In the genomic region with DNA sequence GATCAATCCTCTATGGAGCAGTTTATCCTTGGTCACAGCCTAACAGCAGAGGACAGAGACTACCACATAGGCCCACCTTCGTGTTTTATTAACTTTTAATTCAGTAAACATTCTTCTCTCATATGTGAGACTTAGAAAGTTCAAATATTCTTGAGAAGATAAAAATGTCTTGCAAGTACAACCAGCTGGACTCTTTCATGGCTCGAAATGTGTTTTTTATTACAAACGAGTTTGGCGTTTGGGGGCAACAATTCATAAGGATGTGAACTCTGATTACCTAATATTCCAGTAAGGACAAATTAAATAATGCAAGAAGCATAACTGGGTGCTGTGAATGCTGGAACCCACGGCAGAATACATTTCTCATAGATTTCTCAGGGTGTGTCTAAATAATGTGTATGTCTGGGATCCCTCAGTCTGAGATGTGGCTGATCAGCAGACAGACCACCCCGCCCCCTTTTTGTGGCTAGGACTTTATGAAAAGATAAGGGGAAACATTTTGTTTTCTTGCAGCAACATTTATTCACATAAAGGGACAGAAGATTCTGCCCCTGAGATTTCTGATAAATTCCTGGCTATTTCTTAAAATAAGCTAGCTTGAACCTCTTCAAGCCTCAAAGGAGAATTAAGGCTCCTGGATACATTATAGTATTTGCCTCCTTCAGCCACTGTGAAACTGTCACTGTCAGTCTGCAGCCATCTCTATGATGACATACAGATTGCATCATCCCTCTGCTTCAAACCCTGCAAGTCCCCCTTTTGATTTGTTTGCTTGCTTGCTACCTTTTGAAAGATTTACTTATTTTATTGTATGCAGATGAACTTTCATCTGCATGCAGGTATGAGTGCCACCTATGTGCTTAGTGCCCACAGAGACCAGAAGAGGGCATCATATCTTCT, we compare ENCODE assay signal across 18 mouse cellular contexts.
A peak's percentile ranks its signal among the peaks of the same experiment; 100 is the strongest.
DNase-seq lines count a peak whose midpoint lies in the region; ATAC-seq and TF ChIP-seq lines count a peak whose summit lies in the region.
"Had no signal": no experiment of that assay in that cellular context is flagged by ENCODE, and none has a peak within 500 bp of the region (broad histone marks: within the 10 kb centered on the region; RNA-seq: fewer than 3 reads in every experiment).

No protein-coding gene starts in this region.

- H3K4me3 ChIP-seq in heart, embryonic 11.5 days (ENCODE audit: low read depth, low read length), result no peak overlapping the region
- no peak overlapping the region for H3K4me3 ChIP-seq in lung, postnatal 0 days (ENCODE audit: low read depth, low read length)
- no peak overlapping the region for H3K4me3 ChIP-seq in lung, adult 2 months (replicated peaks; ENCODE audit: extremely low read depth, low read depth, low read length)
- no peak overlapping the region for H3K4me3 ChIP-seq in kidney, embryonic 16.5 days (ENCODE audit: low read length)
- H3K4me3 ChIP-seq in midbrain, embryonic 13.5 days (replicated peaks), result no peak overlapping the region
- H3K4me3 ChIP-seq: forebrain, embryonic 10.5 days; hindbrain, embryonic 12.5 days; left cerebral cortex, adult 2 months; liver, embryonic 12.5 days had no signal

- no peak for TF ChIP-seq POLR2A in lung, adult 2 months (IDR thresholded peaks at IDR 0.05; ENCODE audit: borderline replicate concordance, extremely low read depth, low read depth, low read length)

- DNase-seq in heart, postnatal 10 days, result peak; percentile 5 to 16
- DNase-seq in lung, postnatal 0 days (ENCODE audit: low spot score), result peak; percentile 59
- DNase-seq in lung, adult 2 months, result no peak
- DNase-seq in lung, postnatal 36 days, result peak; percentile 29
- no peak for DNase-seq in layer of hippocampus, adult 18-20 months (ENCODE audit: low spot score in 2 of 2)
- DNase-seq: cerebellum, adult 18-20 months; forebrain, postnatal 0 days; layer of hippocampus, adult 9-11 months; thymus, postnatal 14 days had no signal

- peak; percentile 13; the same call in 1 of the 2 replicates for TF ChIP-seq EP300 in lung, postnatal 0 days (IDR thresholded peaks at IDR 0.05)

- H3K27ac ChIP-seq in heart, embryonic 11.5 days (ENCODE audit: low read depth, low read length), result no peak overlapping the region
- no peak overlapping the region for H3K27ac ChIP-seq in lung, postnatal 0 days (ENCODE audit: low read length)
- H3K27ac ChIP-seq in kidney, embryonic 16.5 days (ENCODE audit: low read length), result peak overlapping the region; percentile 65
- no peak overlapping the region for H3K27ac ChIP-seq in midbrain, embryonic 13.5 days
- H3K27ac ChIP-seq: forebrain, embryonic 10.5 days; hindbrain, embryonic 12.5 days; left cerebral cortex, adult 2 months; liver, embryonic 12.5 days; macrophage had no signal

- TF ChIP-seq CTCF in lung, postnatal 0 days (IDR thresholded peaks at IDR 0.05), result peak; percentile 13; the same call in 1 of the 2 replicates
- no peak for TF ChIP-seq CTCF in lung, adult 2 months (IDR thresholded peaks at IDR 0.05; ENCODE audit: insufficient read depth, low read length)

- no peaks in the 10 kb centered on the region for H3K36me3 ChIP-seq in heart, embryonic 11.5 days (ENCODE audit: control insufficient read depth, insufficient read depth, low read length)
- H3K36me3 ChIP-seq in lung, postnatal 0 days (ENCODE audit: insufficient read depth, low read length), result no peaks in the 10 kb centered on the region
- H3K36me3 ChIP-seq in kidney, embryonic 16.5 days (ENCODE audit: insufficient read depth, low read length), result no peaks in the 10 kb centered on the region
- no peaks in the 10 kb centered on the region for H3K36me3 ChIP-seq in midbrain, embryonic 13.5 days
- H3K36me3 ChIP-seq: forebrain, embryonic 10.5 days; hindbrain, embryonic 12.5 days; liver, embryonic 12.5 days had no signal

- no peaks in the 10 kb centered on the region for H3K9me3 ChIP-seq in heart, embryonic 11.5 days (replicated peaks; ENCODE audit: control insufficient read depth, low read length)
- no peaks in the 10 kb centered on the region for H3K9me3 ChIP-seq in lung, postnatal 0 days (ENCODE audit: low read length)
- H3K9me3 ChIP-seq in kidney, embryonic 16.5 days (ENCODE audit: low read length), result no peaks in the 10 kb centered on the region
- H3K9me3 ChIP-seq in midbrain, embryonic 13.5 days, result no peaks in the 10 kb centered on the region
- H3K9me3 ChIP-seq: forebrain, embryonic 10.5 days; hindbrain, embryonic 12.5 days; liver, embryonic 12.5 days had no signal

- 77% methylated on average over 6 of the region's 6 CpGs for WGBS in heart, embryonic 11.5 days (ENCODE audit: insufficient replicate concordance)
- WGBS in lung, postnatal 0 days, result 58% methylated on average over 6 of the region's 6 CpGs
- 64% methylated on average over 6 of the region's 6 CpGs for WGBS in lung, adult 2 months
- 66% methylated on average over 6 of the region's 6 CpGs for WGBS in kidney, embryonic 16.5 days
- 87% methylated on average over 6 of the region's 6 CpGs for WGBS in midbrain, embryonic 13.5 days

- intact Hi-C loops in heart, postnatal 10 days (cut with DNase I), result no loop called here

- H3K4me2 ChIP-seq in heart, embryonic 11.5 days, result no peak overlapping the region
- H3K4me2 ChIP-seq in lung, postnatal 0 days (replicated peaks; ENCODE audit: low read depth, low read length), result no peak overlapping the region
- H3K4me2 ChIP-seq in kidney, embryonic 16.5 days (replicated peaks; ENCODE audit: low read depth, low read length), result no peak overlapping the region
- H3K4me2 ChIP-seq in midbrain, embryonic 13.5 days (replicated peaks), result no peak overlapping the region
- H3K4me2 ChIP-seq: hindbrain, embryonic 12.5 days; liver, embryonic 12.5 days; midbrain, embryonic 11.5 days had no signal

- no peaks in the 10 kb centered on the region for H3K4me1 ChIP-seq in heart, embryonic 11.5 days (ENCODE audit: control insufficient read depth, insufficient read depth, low read length)
- no peaks in the 10 kb centered on the region for H3K4me1 ChIP-seq in lung, postnatal 0 days (ENCODE audit: insufficient read depth, low read depth, low read length)
- H3K4me1 ChIP-seq in lung, adult 2 months (ENCODE audit: control insufficient read depth, insufficient read depth, low read length), result no peaks in the 10 kb centered on the region
- H3K4me1 ChIP-seq in kidney, embryonic 16.5 days (ENCODE audit: insufficient read depth, low read length), result no peaks in the 10 kb centered on the region
- no peaks in the 10 kb centered on the region for H3K4me1 ChIP-seq in midbrain, embryonic 13.5 days (replicated peaks)
- H3K4me1 ChIP-seq: forebrain, embryonic 10.5 days; hindbrain, embryonic 12.5 days; liver, embryonic 12.5 days had no signal

- no peaks in the 10 kb centered on the region for H3K27me3 ChIP-seq in heart, embryonic 11.5 days (ENCODE audit: control insufficient read depth, insufficient read depth, low read length)
- no peaks in the 10 kb centered on the region for H3K27me3 ChIP-seq in lung, postnatal 0 days (replicated peaks; ENCODE audit: insufficient read depth, low read length)
- no peaks in the 10 kb centered on the region for H3K27me3 ChIP-seq in kidney, embryonic 16.5 days (ENCODE audit: insufficient read depth, low read length)
- no peaks in the 10 kb centered on the region for H3K27me3 ChIP-seq in midbrain, embryonic 13.5 days
- H3K27me3 ChIP-seq: hindbrain, embryonic 12.5 days; liver, embryonic 12.5 days had no signal

- H3K9ac ChIP-seq in heart, embryonic 11.5 days (ENCODE audit: low read depth, low read length), result no peak overlapping the region
- no peak overlapping the region for H3K9ac ChIP-seq in lung, postnatal 0 days (replicated peaks; ENCODE audit: low read depth)
- no peak overlapping the region for H3K9ac ChIP-seq in kidney, embryonic 16.5 days (replicated peaks; ENCODE audit: low read length)
- no peak overlapping the region for H3K9ac ChIP-seq in midbrain, embryonic 13.5 days (replicated peaks)
- H3K9ac ChIP-seq: forebrain, postnatal 0 days; hindbrain, embryonic 12.5 days; liver, embryonic 12.5 days had no signal

- ATAC-seq in heart, embryonic 11.5 days (replicated peaks; ENCODE audit: insufficient number of reproducible peaks, low FRiP score, low TSS enrichment), result no peak
- 0 out of 2 replicates have a peak, but pooled peaks have one; percentile 21 for ATAC-seq in lung, postnatal 0 days
- 0 out of 2 replicates have a peak, but pooled peaks have one; percentile 63 for ATAC-seq in kidney, embryonic 16.5 days (ENCODE audit: low FRiP score, low TSS enrichment)
- ATAC-seq in midbrain, embryonic 13.5 days, result no peak
- ATAC-seq: forebrain, postnatal 0 days; liver, embryonic 12.5 days had no signal

Comparison
In these comparisons a context has a peak if more than half of its experiments do, and no peak if none do; other contexts are left out.
1. DNase-seq: peak in heart, postnatal 10 days (2 of 2), lung, postnatal 0 days (single experiment) and lung, postnatal 36 days (single experiment); none in lung, adult 2 months (single experiment) and layer of hippocampus, adult 18-20 months (0 of 2).
2. ATAC-seq: peak in lung, postnatal 0 days (single experiment) and kidney, embryonic 16.5 days (single experiment); none in heart, embryonic 11.5 days (single experiment) and midbrain, embryonic 13.5 days (single experiment).